In genomic region chr17:31184269-31184990, GRCm38 (mm10) we compare ENCODE assay signal across 19 mouse cellular contexts. TPM values are rescaled to one million over a fixed set of nuclear protein-coding genes. Genes with fewer than 3 reads are reported as not detected.
A peak's percentile ranks its signal among the peaks of the same experiment; 100 is the strongest.
DNase-seq lines count a peak whose midpoint lies in the region; ATAC-seq lines count a peak whose summit lies in the region.
"Had no signal": no experiment of that assay in that cellular context is flagged by ENCODE, and none has a peak within 500 bp of the region (broad histone marks: within the 10 kb centered on the region; RNA-seq: fewer than 3 reads in every experiment).

No protein-coding gene starts in this region.

- no peak overlapping the region for H3K4me3 ChIP-seq in lung, embryonic 15.5 days
- H3K4me3 ChIP-seq in stomach, embryonic 15.5 days (replicated peaks), result no peak overlapping the region
- H3K4me3 ChIP-seq: left cerebral cortex, adult 2 months; limb, embryonic 12.5 days had no signal

- H3K9ac ChIP-seq in lung, embryonic 15.5 days, result no peak overlapping the region
- no peak overlapping the region for H3K9ac ChIP-seq in stomach, embryonic 15.5 days
- H3K9ac ChIP-seq: hindbrain, embryonic 14.5 days; limb, embryonic 12.5 days; liver, postnatal 0 days had no signal

- no peaks in the 10 kb centered on the region for H3K36me3 ChIP-seq in lung, embryonic 15.5 days
- H3K36me3 ChIP-seq in stomach, embryonic 15.5 days, result no peaks in the 10 kb centered on the region
- H3K36me3 ChIP-seq: limb, embryonic 12.5 days had no signal

- no peaks in the 10 kb centered on the region for H3K27me3 ChIP-seq in lung, embryonic 15.5 days
- H3K27me3 ChIP-seq in stomach, embryonic 15.5 days (replicated peaks), result no peaks in the 10 kb centered on the region

- H3K9me3 ChIP-seq in lung, embryonic 15.5 days, result no peaks in the 10 kb centered on the region
- H3K9me3 ChIP-seq in stomach, embryonic 15.5 days, result no peaks in the 10 kb centered on the region
- H3K9me3 ChIP-seq: limb, embryonic 12.5 days had no signal

- H3K4me1 ChIP-seq in lung, embryonic 15.5 days, result peaks cover 12% of the 10 kb centered on the region
- H3K4me1 ChIP-seq in stomach, embryonic 15.5 days, result no peaks in the 10 kb centered on the region
- H3K4me1 ChIP-seq: limb, embryonic 12.5 days had no signal

- H3K27ac ChIP-seq in lung, embryonic 15.5 days, result peak overlapping the region; percentile 22; the same call in 1 of the 2 replicates
- H3K27ac ChIP-seq in stomach, embryonic 15.5 days, result peak overlapping the region; percentile 86
- H3K27ac ChIP-seq: hindbrain, embryonic 14.5 days; left cerebral cortex, adult 2 months; limb, embryonic 12.5 days had no signal

- ATAC-seq in CD4-positive, CD25-positive, alpha-beta regulatory T cell, adult 4 months, result peak; percentile 92
- ATAC-seq in lung, embryonic 15.5 days (ENCODE audit: borderline replicate concordance, extremely low read depth, low FRiP score, low TSS enrichment), result no peak
- peak; percentile 64 for ATAC-seq in stomach, embryonic 15.5 days (ENCODE audit: insufficient read depth, low FRiP score, low read depth)
- ATAC-seq in cerebellum, adult (ENCODE audit: insufficient number of reproducible peaks, low FRiP score, low TSS enrichment), result no peak

- 71% methylated on average over 12 of the region's 12 CpGs for WGBS in lung, embryonic 15.5 days
- 70% methylated on average over 12 of the region's 12 CpGs for WGBS in stomach, embryonic 15.5 days

- no peak overlapping the region for H3K4me2 ChIP-seq in lung, embryonic 15.5 days
- no peak overlapping the region for H3K4me2 ChIP-seq in stomach, embryonic 15.5 days
- H3K4me2 ChIP-seq: hindbrain, embryonic 14.5 days; limb, embryonic 12.5 days; midbrain, embryonic 11.5 days had no signal

- peak; percentile 27 to 58 for DNase-seq in kidney, postnatal 25 days
- no peak for DNase-seq in kidney, adult 11 months
- no peak for DNase-seq in liver
- no peak for DNase-seq in kidney, adult 9 months
- DNase-seq: adrenal gland, postnatal 14 days had no signal

RNA-seq across cellular contexts. Expression of gene Tmprss3, which starts 14.3 kb away (rescaled TPM):
- 1 to 10 TPM in 1 of 2 experiments, under 1 TPM in 1; 0.63 to 2.5 TPM for polyA plus RNA-seq in CD4-positive, CD25-positive, alpha-beta regulatory T cell, adult 4 months (2017; shearing (Covaris generic))
- 0.06 TPM in 1 of 2 replicates, not detected in the other for polyA plus RNA-seq in lung, embryonic 15.5 days (2015; fragmentation: Nextera tagmentation; extraction: Ambion mirVana)
- 0.36 and 0.49 TPM in 2 replicates for polyA plus RNA-seq in stomach, embryonic 15.5 days (2015; fragmentation: Nextera tagmentation; extraction: Ambion mirVana)
- polyA plus RNA-seq: embryonic facial prominence, embryonic 11.5 days; gonadal fat pad, adult 2 months; heart, embryonic 16.5 days; limb, embryonic 12.5 days; neural tube, embryonic 11.5 days had no signal

RNA-seq across cellular contexts. Expression of gene Tff1, which starts 19.4 kb away (rescaled TPM):
- polyA plus RNA-seq in CD4-positive, CD25-positive, alpha-beta regulatory T cell, adult 4 months (2017; shearing (Covaris generic)), result not detected
- not detected in 2 replicates for polyA plus RNA-seq in lung, embryonic 15.5 days (2015; fragmentation: Nextera tagmentation; extraction: Ambion mirVana)
- polyA plus RNA-seq in stomach, embryonic 15.5 days (2015; fragmentation: Nextera tagmentation; extraction: Ambion mirVana), result 95.6 and 131 TPM in 2 replicates
- polyA plus RNA-seq: embryonic facial prominence, embryonic 11.5 days; frontal cortex, adult 2 months; heart, embryonic 16.5 days; hindbrain, embryonic 14.5 days; limb, embryonic 12.5 days; liver, postnatal 0 days; midbrain, embryonic 11.5 days; neural tube, embryonic 11.5 days had no signal

RNA-seq across cellular contexts. Expression of gene Ubash3a, which starts 23.2 kb away (rescaled TPM):
- 100 to 1,000 TPM; 234 to 303 TPM for polyA plus RNA-seq in CD4-positive, CD25-positive, alpha-beta regulatory T cell, adult 4 months (2017; shearing (Covaris generic))
- 0.36 and 2.0 TPM in 2 replicates for polyA plus RNA-seq in lung, embryonic 15.5 days (2015; fragmentation: Nextera tagmentation; extraction: Ambion mirVana)
- polyA plus RNA-seq in stomach, embryonic 15.5 days (2015; fragmentation: Nextera tagmentation; extraction: Ambion mirVana), result 0.89 and 1.2 TPM in 2 replicates
- polyA plus RNA-seq: frontal cortex, adult 2 months; hindbrain, embryonic 14.5 days; midbrain, embryonic 11.5 days had no signal

RNA-seq across cellular contexts. Expression of gene Tff2, which starts 40.3 kb away (rescaled TPM):
- polyA plus RNA-seq in CD4-positive, CD25-positive, alpha-beta regulatory T cell, adult 4 months (2017; shearing (Covaris generic)), result not detected
- polyA plus RNA-seq in lung, embryonic 15.5 days (2015; fragmentation: Nextera tagmentation; extraction: Ambion mirVana), result 0.40 TPM in 1 of 2 replicates, not detected in the other
- polyA plus RNA-seq in stomach, embryonic 15.5 days (2015; fragmentation: Nextera tagmentation; extraction: Ambion mirVana), result 39.1 and 51.9 TPM in 2 replicates
- polyA plus RNA-seq: embryonic facial prominence, embryonic 11.5 days; frontal cortex, adult 2 months; heart, embryonic 16.5 days; hindbrain, embryonic 14.5 days; limb, embryonic 12.5 days; midbrain, embryonic 11.5 days; neural tube, embryonic 11.5 days had no signal

RNA-seq across cellular contexts. Expression of gene Tff3, which starts 55.0 kb away (rescaled TPM):
- not detected for polyA plus RNA-seq in CD4-positive, CD25-positive, alpha-beta regulatory T cell, adult 4 months (2017; shearing (Covaris generic))
- 0.45 and 0.49 TPM in 2 replicates for polyA plus RNA-seq in lung, embryonic 15.5 days (2015; fragmentation: Nextera tagmentation; extraction: Ambion mirVana)
- polyA plus RNA-seq in stomach, embryonic 15.5 days (2015; fragmentation: Nextera tagmentation; extraction: Ambion mirVana), result 141 and 168 TPM in 2 replicates
- polyA plus RNA-seq: embryonic facial prominence, embryonic 11.5 days; limb, embryonic 12.5 days had no signal

Comparison
In these comparisons a context has a peak if more than half of its experiments do, and no peak if none do; other contexts are left out.
1. DNase-seq: peak in kidney, postnatal 25 days (2 of 2); none in kidney, adult 11 months (single experiment), liver (single experiment) and kidney, adult 9 months (single experiment).
2. ATAC-seq: peak in CD4-positive, CD25-positive, alpha-beta regulatory T cell, adult 4 months (single experiment) and stomach, embryonic 15.5 days (single experiment); none in lung, embryonic 15.5 days (single experiment) and cerebellum, adult (single experiment).
3. RNA of gene Tff1, which starts 19.4 kb away (polyA plus RNA-seq): 95.6 to 131 TPM in stomach, embryonic 15.5 days; not detected in CD4-positive, CD25-positive, alpha-beta regulatory T cell, adult 4 months and not detected in lung, embryonic 15.5 days; every median in the first group is over 10 times any median in the second.
4. RNA of gene Ubash3a, which starts 23.2 kb away (polyA plus RNA-seq): 234 to 303 TPM in CD4-positive, CD25-positive, alpha-beta regulatory T cell, adult 4 months; 0.36 to 2.0 TPM in lung, embryonic 15.5 days and 0.89 to 1.2 TPM in stomach, embryonic 15.5 days; every median in the first group is over 10 times any median in the second.